9 mouse cellular contexts compared by ENCODE assay signal in genomic region chr16:56036501-56036900, GRCm38 (mm10). TPM values are rescaled to one million over a fixed set of nuclear protein-coding genes. Genes with fewer than 3 reads are reported as not detected.
DNase-seq lines count a peak whose midpoint lies in the region; ATAC-seq lines count a peak whose summit lies in the region.
"Had no signal": no experiment of that assay in that cellular context is flagged by ENCODE, and none has a peak within 500 bp of the region (broad histone marks: within the 10 kb centered on the region; RNA-seq: fewer than 3 reads in every experiment).

No protein-coding gene starts in this region.

- peaks cover 27% of the 10 kb centered on the region for H3K4me1 ChIP-seq in erythroblast, embryonic 14.5 days (ENCODE audit: control insufficient read depth)
- 0 out of 2 replicates have a peak, but pooled peaks cover 5% of the 10 kb centered on the region for H3K4me1 ChIP-seq in forebrain, embryonic 11.5 days (replicated peaks; ENCODE audit: control insufficient read depth, insufficient read depth, low read length)
- peaks cover 8% of the 10 kb centered on the region for H3K4me1 ChIP-seq in liver, embryonic 11.5 days (replicated peaks; ENCODE audit: control insufficient read depth, insufficient read depth, low read length)

- H3K4me3 ChIP-seq in erythroblast, embryonic 14.5 days (replicated peaks) = peak overlapping the region; percentile 78
- peak overlapping the region; percentile 84 for H3K4me3 ChIP-seq in forebrain, embryonic 11.5 days (ENCODE audit: low read depth, low read length)
- peak overlapping the region; percentile 96 for H3K4me3 ChIP-seq in liver, embryonic 11.5 days (ENCODE audit: low read depth, low read length)

- H3K27me3 ChIP-seq in erythroblast, embryonic 14.5 days (ENCODE audit: control insufficient read depth) = no peaks in the 10 kb centered on the region
- no peaks in the 10 kb centered on the region for H3K27me3 ChIP-seq in forebrain, embryonic 11.5 days (ENCODE audit: control insufficient read depth, insufficient read depth, low read length)
- H3K27me3 ChIP-seq in liver, embryonic 11.5 days (replicated peaks; ENCODE audit: control insufficient read depth, insufficient read depth, low read length) = no peaks in the 10 kb centered on the region

- peaks cover 43% of the 10 kb centered on the region for H3K36me3 ChIP-seq in erythroblast, embryonic 14.5 days (ENCODE audit: control insufficient read depth)
- H3K36me3 ChIP-seq in forebrain, embryonic 11.5 days (ENCODE audit: control insufficient read depth, insufficient read depth, low read length) = no peaks in the 10 kb centered on the region; the same call in 1 of the 2 replicates
- H3K36me3 ChIP-seq in liver, embryonic 11.5 days (ENCODE audit: control insufficient read depth, insufficient read depth, low read length) = peaks cover 14% of the 10 kb centered on the region; the same call in 1 of the 2 replicates

- ATAC-seq in erythroblast, adult 5-6 weeks (replicated peaks; ENCODE audit: low FRiP score, poor library complexity, severe bottlenecking) = no peak
- ATAC-seq in forebrain, embryonic 11.5 days (replicated peaks; ENCODE audit: low FRiP score) = no peak
- no peak for ATAC-seq in liver, embryonic 11.5 days (replicated peaks; ENCODE audit: low FRiP score)

- no peak overlapping the region for H3K27ac ChIP-seq in forebrain, embryonic 11.5 days (ENCODE audit: low read depth, low read length)
- H3K27ac ChIP-seq in liver, embryonic 11.5 days (ENCODE audit: low read depth, low read length) = no peak overlapping the region

- peak; percentile 58 for DNase-seq in 416B (ENCODE audit: low read depth)
- DNase-seq in forebrain, embryonic 11.5 days (ENCODE audit: low spot score) = no peak
- no peak for DNase-seq in liver, embryonic 11.5 days (ENCODE audit: low spot score)
- DNase-seq in right cerebral cortex, postnatal 14 days = no peak
- DNase-seq in retina, postnatal 1 day = no peak
- no peak for DNase-seq in thymus, postnatal 14 days
- DNase-seq: B cell, adult 2 months had no signal

- H3K4me2 ChIP-seq in forebrain, embryonic 11.5 days (ENCODE audit: low read depth, low read length, severe bottlenecking) = peak overlapping the region; percentile 74
- peak overlapping the region; percentile 92 for H3K4me2 ChIP-seq in liver, embryonic 11.5 days

- H3K9me3 ChIP-seq in erythroblast, embryonic 14.5 days (ENCODE audit: control insufficient read depth, low read length) = no peaks in the 10 kb centered on the region
- no peaks in the 10 kb centered on the region for H3K9me3 ChIP-seq in forebrain, embryonic 11.5 days (ENCODE audit: control insufficient read depth, low read length)
- no peaks in the 10 kb centered on the region for H3K9me3 ChIP-seq in liver, embryonic 11.5 days (ENCODE audit: control insufficient read depth, low read length)

- 68% methylated on average over 6 of the region's 6 CpGs for WGBS in forebrain, embryonic 11.5 days
- WGBS in liver, embryonic 11.5 days = 38% methylated on average over 6 of the region's 6 CpGs

- H3K9ac ChIP-seq in forebrain, embryonic 11.5 days (ENCODE audit: low read length) = peak overlapping the region; percentile 74
- peak overlapping the region; percentile 94 for H3K9ac ChIP-seq in liver, embryonic 11.5 days (ENCODE audit: low read depth, low read length)

RNA-seq across cellular contexts. Expression of gene Trmt10c, which starts 1.1 kb away (rescaled TPM):
- 0.19 and 0.21 TPM in 2 replicates for polyA plus RNA-seq in erythroblast, embryonic 14.5 days (2012)
- total RNA-seq in erythroblast, adult 5-6 weeks (2015; ENCODE audit: low replicate concordance) = 1.7 and 6.5 TPM in 2 replicates
- 3.9 and 4.7 TPM in 2 replicates for total RNA-seq in erythroblast, adult 5-6 weeks (2017; ENCODE audit: low replicate concordance)
- polyA plus RNA-seq in forebrain, embryonic 11.5 days (2014; fragmentation: Nextera tagmentation; extraction: Ambion mirVana) = 31.2 and 33.6 TPM in 2 replicates
- 38.5 and 41.8 TPM in 2 replicates for polyA plus RNA-seq in liver, embryonic 11.5 days (2014; fragmentation: Nextera tagmentation; extraction: Ambion mirVana)

RNA-seq across cellular contexts. Expression of gene Pcnp, which starts 7.0 kb away (rescaled TPM):
- polyA plus RNA-seq in erythroblast, embryonic 14.5 days (2012) = 4.4 and 6.3 TPM in 2 replicates
- total RNA-seq in erythroblast, adult 5-6 weeks (2015; ENCODE audit: low replicate concordance) = 14.0 and 55.6 TPM in 2 replicates
- total RNA-seq in erythroblast, adult 5-6 weeks (2017; ENCODE audit: low replicate concordance) = 42.2 and 47.1 TPM in 2 replicates
- polyA plus RNA-seq in forebrain, embryonic 11.5 days (2014; fragmentation: Nextera tagmentation; extraction: Ambion mirVana) = 332 and 372 TPM in 2 replicates
- 195 and 210 TPM in 2 replicates for polyA plus RNA-seq in liver, embryonic 11.5 days (2014; fragmentation: Nextera tagmentation; extraction: Ambion mirVana)

RNA-seq across cellular contexts. Expression of gene Senp7, which starts 11.6 kb away (rescaled TPM):
- 1.0 and 2.8 TPM in 2 replicates for polyA plus RNA-seq in erythroblast, embryonic 14.5 days (2012)
- 93.6 and 141 TPM in 2 replicates for total RNA-seq in erythroblast, adult 5-6 weeks (2015; ENCODE audit: low replicate concordance)
- total RNA-seq in erythroblast, adult 5-6 weeks (2017; ENCODE audit: low replicate concordance) = 90.5 and 92.9 TPM in 2 replicates
- 37.6 and 41.4 TPM in 2 replicates for polyA plus RNA-seq in forebrain, embryonic 11.5 days (2014; fragmentation: Nextera tagmentation; extraction: Ambion mirVana)
- 24.1 and 29.2 TPM in 2 replicates for polyA plus RNA-seq in liver, embryonic 11.5 days (2014; fragmentation: Nextera tagmentation; extraction: Ambion mirVana)

Comparison
In these comparisons a context has a peak if more than half of its experiments do, and no peak if none do; other contexts are left out.
1. RNA of gene Trmt10c, which starts 1.1 kb away (polyA plus RNA-seq): 38.5 to 41.8 TPM in liver, embryonic 11.5 days and 31.2 to 33.6 TPM in forebrain, embryonic 11.5 days; 0.19 to 0.21 TPM in erythroblast, embryonic 14.5 days; every median in the first group is over 10 times any median in the second.
2. RNA of gene Pcnp, which starts 7.0 kb away (polyA plus RNA-seq): 332 to 372 TPM in forebrain, embryonic 11.5 days and 195 to 210 TPM in liver, embryonic 11.5 days; 4.4 to 6.3 TPM in erythroblast, embryonic 14.5 days; every median in the first group is over 10 times any median in the second.
3. Peak in every context shown above with its lines, with median percentiles within 50 percentile points of each other: H3K4me3 ChIP-seq.